Mouse (Mus musculus): ENCODE measurements around the gene Cdk1. TPM values are rescaled to one million over a fixed set of nuclear protein-coding genes. Genes with fewer than 3 reads are reported as not detected.

Gene Cdk1
- polyA plus RNA-seq, 1 experiment from 2014 or later, result 94.2 TPM

DNA sequence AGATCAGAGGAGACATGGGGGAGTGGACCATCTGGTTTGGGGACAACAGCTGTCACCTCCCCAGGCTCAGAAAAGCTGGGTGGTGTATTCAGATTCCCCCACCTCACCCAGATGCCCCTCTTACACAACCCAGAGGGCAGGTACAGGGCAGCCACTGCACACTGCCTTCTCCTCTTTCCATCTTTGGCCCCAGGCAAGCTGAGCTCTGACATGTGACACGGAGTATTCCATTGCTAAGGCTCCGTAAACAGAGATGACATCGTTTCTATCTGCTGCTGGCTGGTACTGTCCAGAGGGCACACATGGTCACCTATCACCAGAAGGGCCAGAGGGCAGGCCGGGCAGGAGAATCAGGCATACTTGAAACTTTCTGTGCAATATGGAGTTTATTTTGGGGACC is 64.7 kb downstream of the Cdk1 start:
- WGBS, result 95% methylated on average over 4 of the region's 4 CpGs
- Histone ChIP-seq H3K36me3 (ENCODE audit: control insufficient read depth, insufficient read depth, low read length) (peaks cover 23% of the 10 kb centered on the region), H3K4me2 (ENCODE audit: low read length) (no peak overlapping the region), H3K27me3 (ENCODE audit: control insufficient read depth, insufficient read depth, low read length) (no peaks in the 10 kb centered on the region), H3K4me1 (ENCODE audit: control insufficient read depth, insufficient read depth, low read length) (no peaks in the 10 kb centered on the region), H3K4me3 (replicated peaks; ENCODE audit: low read depth, low read length) (no peak overlapping the region), H3K9ac (replicated peaks; ENCODE audit: low read length) (no peak overlapping the region), H3K27ac (replicated peaks; ENCODE audit: low read depth, low read length) (no peak overlapping the region), H3K9me3 (ENCODE audit: control insufficient read depth, low read length) (no peaks in the 10 kb centered on the region)
- ATAC-seq (ENCODE audit: low FRiP score, low TSS enrichment), result no peak
- DNase-seq, result no peak

GRCm38 (mm10) chr10:69286939-69287338 is 65.8 kb downstream of the Cdk1 start:
- H3K27ac ChIP-seq (replicated peaks; ENCODE audit: low read depth, low read length), result no peak overlapping the region
- DNase-seq (no peak), ATAC-seq (ENCODE audit: low FRiP score, low TSS enrichment) (no peak)
- H3K36me3 ChIP-seq (ENCODE audit: control insufficient read depth, insufficient read depth, low read length), result peaks cover 23% of the 10 kb centered on the region
- H3K4me1 ChIP-seq (ENCODE audit: control insufficient read depth, insufficient read depth, low read length), result no peaks in the 10 kb centered on the region
- H3K9ac ChIP-seq (replicated peaks; ENCODE audit: low read length), result no peak overlapping the region
- H3K4me2 ChIP-seq (ENCODE audit: low read length), result no peak overlapping the region
- H3K4me3 ChIP-seq (replicated peaks; ENCODE audit: low read depth, low read length), result no peak overlapping the region
- no peaks in the 10 kb centered on the region for H3K27me3 ChIP-seq (ENCODE audit: control insufficient read depth, insufficient read depth, low read length)
- 95% methylated on average over 3 of the region's 3 CpGs for WGBS
- H3K9me3 ChIP-seq (ENCODE audit: control insufficient read depth, low read length), result no peaks in the 10 kb centered on the region

Other genes starting within 250 kb of the Cdk1 start
- 16.1 and 18.1 TPM in 2 replicates for gene Rhobtb1, start 201.5 kb downstream of the Cdk1 start, polyA plus RNA-seq (2014; fragmentation: Nextera tagmentation; extraction: Ambion mirVana)
- 1.1 and 1.3 TPM in 2 replicates for gene A930033H14Rik, start 139.8 kb downstream of the Cdk1 start, polyA plus RNA-seq (2014; fragmentation: Nextera tagmentation; extraction: Ambion mirVana)
- 139 and 150 TPM in 2 replicates for gene Ank3, start 45.8 kb upstream of the Cdk1 start, polyA plus RNA-seq (2014; fragmentation: Nextera tagmentation; extraction: Ambion mirVana)

All from midbrain, embryonic 14.5 days (tissue).